Mouse (Mus musculus) neural tube, embryonic 11.5 days (tissue): ENCODE measurements around the gene Naa60. TPM values are rescaled to one million over a fixed set of nuclear protein-coding genes. Genes with fewer than 3 reads are reported as not detected.
A peak's percentile ranks its signal among the peaks of the same experiment; 100 is the strongest.
"Not testable (repeated sequence)": the region's sequence is repeated elsewhere in the genome, so short reads cannot be mapped to it uniquely, and the experiment has no call there.

Experiments
- ATAC-seq: fragments of 200-750 bp; cut with Nextera tagmentation; 2 replicates; pipeline ENCODE4 v1.8.0; 2017; ENCODE audit warnings: moderate number of reproducible peaks, mild to moderate bottlenecking, moderate TSS enrichment, moderate library complexity; ENCODE audit not compliant: insufficient read depth, low FRiP score, low TSS enrichment
- DNase-seq: peaks from one replicate; pipeline ENCODE4 v3.0.0-alpha.2; 2015; ENCODE audit warnings: low spot score
- H3K27ac ChIP-seq: fragments of 300-500 bp; sonication (generic); 2 replicates; pipeline ENCODE4 v1.5.1; 2014; ENCODE audit warnings: low read depth, mild to moderate bottlenecking, low read length
- H3K27me3 ChIP-seq: fragments of 300-500 bp; sonication (generic); 2 replicates; pipeline ENCODE4 v1.6.1; 2014; ENCODE audit warnings: mild to moderate bottlenecking, low read length, mixed read lengths; ENCODE audit not compliant: control insufficient read depth, insufficient read depth
- H3K36me3 ChIP-seq: fragments of 300-500 bp; sonication (generic); 2 replicates; pipeline ENCODE4 v1.6.1; 2014; ENCODE audit warnings: mild to moderate bottlenecking, low read length, moderate library complexity, mixed read lengths; ENCODE audit not compliant: control insufficient read depth, insufficient read depth
- H3K4me1 ChIP-seq: fragments of 300-500 bp; sonication (generic); 2 replicates; pipeline ENCODE4 v1.6.1; 2014; ENCODE audit warnings: low read length, mixed read lengths; ENCODE audit not compliant: control insufficient read depth, insufficient read depth
- H3K4me2 ChIP-seq: fragments of 300-500 bp; sonication (generic); 2 replicates; pipeline ENCODE4 v1.6.1; 2014; ENCODE audit warnings: low read depth, mild to moderate bottlenecking, moderate library complexity
- H3K4me3 ChIP-seq: fragments of 300-500 bp; sonication (generic); 2 replicates; pipeline ENCODE4 v1.5.1; 2014; ENCODE audit warnings: low read depth, low read length
- H3K9ac ChIP-seq: fragments of 300-500 bp; sonication (generic); 2 replicates; pipeline ENCODE4 v1.6.1; 2014; ENCODE audit warnings: mild to moderate bottlenecking, low read length
- H3K9me3 ChIP-seq: fragments of 300-500 bp; sonication (generic); 2 replicates; pipeline ENCODE4 v1.6.1; 2016; ENCODE audit warnings: low read length; ENCODE audit not compliant: control insufficient read depth
- WGBS: fragments of 180-500 bp; shearing (Covaris S2); extraction: QIAGEN DNeasy Blood & Tissue Kit; methylation state at CpG from one replicate; pipeline ENCODE4 v1.1.7; 2014; 5-methylcytosine and 5-hydroxymethylcytosine counted together
- polyA plus RNA-seq: library from polyadenylated mRNA; unstranded; fragments of >200 nt; fragmentation: Nextera tagmentation; extraction: Ambion mirVana; gene quantifications from 2 replicates; pipeline ENCODE4 v1.2.1, GENCODE M21; 2014

The Naa60 gene
- polyA plus RNA-seq, 1 experiment from 2014 or later: 66.2 TPM

GRCm38 (mm10) chr16:3846711-3847518 lies 25.3 kb upstream of the Naa60 start, which contains the start of gene Zfp174:
TSS of gene Zfp174 (plus strand) at chr16:3847268.
- peak within 1 kb of the TSS; percentile 62 for H3K9ac ChIP-seq
- H3K4me3 ChIP-seq: peak within 1 kb of the TSS; percentile 65
- H3K27me3 ChIP-seq: no peaks in the 10 kb centered on the region
- ATAC-seq (peak; percentile 100), DNase-seq (peak; percentile 90)
- H3K4me1 ChIP-seq: no peaks in the 10 kb centered on the region
- H3K4me2 ChIP-seq: peak within 1 kb of the TSS; percentile 59
- H3K27ac ChIP-seq: no peak within 1 kb of the TSS
- WGBS: 3% methylated on average over 38 of the region's 38 CpGs
- H3K36me3 ChIP-seq: no peaks in the 10 kb centered on the region
- no peaks in the 10 kb centered on the region for H3K9me3 ChIP-seq

- no peaks in the 10 kb centered on the region for H3K4me1 ChIP-seq
- peak overlapping the region; percentile 65; the same call in 1 of the 2 replicates for H3K4me3 ChIP-seq
- no peak overlapping the region for H3K27ac ChIP-seq
- WGBS: 73% methylated on average over 4 of the region's 4 CpGs
- no peaks in the 10 kb centered on the region for H3K9me3 ChIP-seq
- H3K36me3 ChIP-seq: no peaks in the 10 kb centered on the region
- no peaks in the 10 kb centered on the region for H3K27me3 ChIP-seq
- no peak overlapping the region for H3K9ac ChIP-seq
- peak overlapping the region; percentile 59 for H3K4me2 ChIP-seq
- ATAC-seq: no peak
- DNase-seq: no peak
These were observed 24.3 kb upstream of the Naa60 start for GRCm38 (mm10) chr16:3847871-3848270.

- no peak for ATAC-seq
- H3K4me1 ChIP-seq: no peaks in the 10 kb centered on the region
- H3K27me3 ChIP-seq: no peaks in the 10 kb centered on the region
- no peak overlapping the region for H3K4me2 ChIP-seq
- H3K9ac ChIP-seq: no peak overlapping the region
- no peak overlapping the region for H3K27ac ChIP-seq
- no peak overlapping the region for H3K4me3 ChIP-seq
- DNase-seq: no peak
- no peaks in the 10 kb centered on the region for H3K9me3 ChIP-seq
- no peaks in the 10 kb centered on the region for H3K36me3 ChIP-seq
- 75% methylated on average over 3 of the region's 3 CpGs for whole genome bisulfite sequencing
These were observed 23.8 kb upstream of the Naa60 start for GRCm38 (mm10) chr16:3848416-3848815.

- ATAC-seq: not testable (repeated sequence)
- WGBS: 86% methylated on average over 11 of the region's 13 CpGs
These were observed 20.9 kb upstream of the Naa60 start for GRCm38 (mm10) chr16:3851301-3851700.

GRCm38 (mm10) chr16:3852586-3852985 lies 19.6 kb upstream of the Naa60 start:
- ATAC-seq (no peak), DNase-seq (no peak)
- Histone ChIP-seq H3K9ac (no peak overlapping the region), H3K27me3 (no peaks in the 10 kb centered on the region), H3K9me3 (no peaks in the 10 kb centered on the region), H3K4me1 (no peaks in the 10 kb centered on the region), H3K27ac (no peak overlapping the region), H3K4me2 (no peak overlapping the region), H3K36me3 (no peaks in the 10 kb centered on the region), H3K4me3 (no peak overlapping the region)
- WGBS: 36% methylated on average over 12 of the region's 12 CpGs

More at GRCm38 (mm10) chr16:3851301-3851700, 20.9 kb upstream of the Naa60 start:
- not testable (repeated sequence) for DNase-seq, H3K27ac ChIP-seq, H3K9me3 ChIP-seq, H3K4me3 ChIP-seq, H3K9ac ChIP-seq, H3K4me1 ChIP-seq, H3K36me3 ChIP-seq, H3K27me3 ChIP-seq, H3K4me2 ChIP-seq

GRCm38 (mm10) chr16:3854437-3855182 lies 17.6 kb upstream of the Naa60 start:
- no peak overlapping the region for H3K9ac ChIP-seq
- no peaks in the 10 kb centered on the region for H3K27me3 ChIP-seq
- H3K4me2 ChIP-seq: no peak overlapping the region
- no peak for ATAC-seq
- no peaks in the 10 kb centered on the region for H3K9me3 ChIP-seq
- no peak overlapping the region for H3K27ac ChIP-seq
- DNase-seq: no peak
- no peaks in the 10 kb centered on the region for H3K4me1 ChIP-seq
- no peaks in the 10 kb centered on the region for H3K36me3 ChIP-seq
- H3K4me3 ChIP-seq: no peak overlapping the region
- 73% methylated on average over 11 of the region's 11 CpGs for WGBS

GRCm38 (mm10) chr16:3855776-3856175 lies 16.4 kb upstream of the Naa60 start:
- 86% methylated on average over 1 of the region's 1 CpGs for whole genome bisulfite sequencing
- Histone ChIP-seq H3K4me1 (no peaks in the 10 kb centered on the region), H3K36me3 (no peaks in the 10 kb centered on the region), H3K9me3 (no peaks in the 10 kb centered on the region), H3K9ac (no peak overlapping the region), H3K4me3 (no peak overlapping the region), H3K4me2 (no peak overlapping the region), H3K27ac (no peak overlapping the region), H3K27me3 (no peaks in the 10 kb centered on the region)
- DNase-seq (no peak), ATAC-seq (no peak)

- Histone ChIP-seq H3K9me3 (no peaks in the 10 kb centered on the region), H3K36me3 (no peaks in the 10 kb centered on the region), H3K9ac (no peak overlapping the region), H3K4me1 (no peaks in the 10 kb centered on the region), H3K27me3 (no peaks in the 10 kb centered on the region), H3K4me2 (no peak overlapping the region), H3K4me3 (no peak overlapping the region), H3K27ac (no peak overlapping the region)
- ATAC-seq: no peak
- no peak for DNase-seq
- WGBS: 93% methylated on average over 4 of the region's 4 CpGs
These were observed 12.9 kb upstream of the Naa60 start for GRCm38 (mm10) chr16:3859254-3859653.
